Comparison of ENCODE assay signal across 16 mouse cellular contexts in genomic region chr7:28581721-28582120, GRCm38 (mm10). TPM values are rescaled to one million over a fixed set of nuclear protein-coding genes. Genes with fewer than 3 reads are reported as not detected.
A peak's percentile ranks its signal among the peaks of the same experiment; 100 is the strongest.
DNase-seq lines count a peak whose midpoint lies in the region; ATAC-seq and TF ChIP-seq lines count a peak whose summit lies in the region.
"Had no signal": no experiment of that assay in that cellular context is flagged by ENCODE, and none has a peak within 500 bp of the region (broad histone marks: within the 10 kb centered on the region; RNA-seq: fewer than 3 reads in every experiment).

No protein-coding gene starts in this region.

- no peaks in the 10 kb centered on the region for H3K27me3 ChIP-seq in heart, embryonic 10.5 days (ENCODE audit: insufficient read depth, poor library complexity, severe bottlenecking)
- H3K27me3 ChIP-seq in thymus, adult 2 months (ENCODE audit: control insufficient read depth, insufficient read depth, low read length), result no peaks in the 10 kb centered on the region
- H3K27me3 ChIP-seq in liver, embryonic 13.5 days, result no peaks in the 10 kb centered on the region
- H3K27me3 ChIP-seq: heart, embryonic 12.5 days; limb, embryonic 15.5 days had no signal

- peak overlapping the region; percentile 45; the same call in 1 of the 2 replicates for H3K27ac ChIP-seq in heart, embryonic 10.5 days
- H3K27ac ChIP-seq in thymus, adult 2 months (ENCODE audit: control insufficient read depth, insufficient read depth, low read length), result peak overlapping the region; percentile 46; the same call in 1 of the 2 replicates
- H3K27ac ChIP-seq in liver, embryonic 13.5 days, result peak overlapping the region; percentile 97
- H3K27ac ChIP-seq: hindbrain, embryonic 14.5 days; kidney, postnatal 0 days; left cerebral cortex, adult 2 months; limb, embryonic 15.5 days had no signal

- no peak overlapping the region for H3K4me3 ChIP-seq in heart, embryonic 10.5 days
- H3K4me3 ChIP-seq in thymus, adult 2 months (ENCODE audit: control insufficient read depth, insufficient read depth, low read length), result no peak overlapping the region
- peak overlapping the region; percentile 35 for H3K4me3 ChIP-seq in liver, embryonic 13.5 days (replicated peaks)
- H3K4me3 ChIP-seq: heart, embryonic 12.5 days; left cerebral cortex, adult 2 months; limb, embryonic 15.5 days had no signal

- no peak for TF ChIP-seq POLR2A in thymus, adult 2 months (IDR thresholded peaks at IDR 0.05; ENCODE audit: control insufficient read depth, extremely low read depth, insufficient read depth, low read length, poor library complexity)

- peak overlapping the region; percentile 69 for H3K4me2 ChIP-seq in liver, embryonic 13.5 days
- H3K4me2 ChIP-seq: heart, embryonic 12.5 days; hindbrain, embryonic 14.5 days; limb, embryonic 15.5 days had no signal

- peak; percentile 90 for ATAC-seq in liver, embryonic 13.5 days (ENCODE audit: low read depth)

- DNase-seq in heart, embryonic 10.5 days (ENCODE audit: low spot score), result peak; percentile 80
- no peak for DNase-seq in heart, postnatal 10 days
- no peak for DNase-seq in thymus, adult 2 months
- DNase-seq in thymus, postnatal 14 days, result no peak
- peak; percentile 79 for DNase-seq in liver, embryonic 13.5 days
- no peak for DNase-seq in gastrocnemius, postnatal 25 days
- no peak for DNase-seq in layer of hippocampus, adult 8-10 months (ENCODE audit: low spot score in 2 of 2)
- DNase-seq in heart, postnatal 36 days, result no peak
- DNase-seq: cerebellum, postnatal 36 days; midbrain, embryonic 14.5 days had no signal

- peak overlapping the region; percentile 77 for H3K9ac ChIP-seq in liver, embryonic 13.5 days
- H3K9ac ChIP-seq: heart, embryonic 12.5 days; hindbrain, embryonic 14.5 days; limb, embryonic 15.5 days had no signal

- WGBS in heart, embryonic 10.5 days, result 73% methylated on average over 4 of the region's 4 CpGs
- 11% methylated on average over 4 of the region's 4 CpGs for WGBS in thymus, adult 2 months
- 15% methylated on average over 4 of the region's 4 CpGs for WGBS in liver, embryonic 13.5 days (ENCODE audit: insufficient replicate concordance)

- peaks cover 83% of the 10 kb centered on the region for H3K4me1 ChIP-seq in heart, embryonic 10.5 days
- peaks cover 54% of the 10 kb centered on the region for H3K4me1 ChIP-seq in thymus, adult 2 months (replicated peaks; ENCODE audit: control insufficient read depth, insufficient read depth, low read length)
- H3K4me1 ChIP-seq in liver, embryonic 13.5 days (replicated peaks), result peaks cover 100% of the 10 kb centered on the region

- intact Hi-C loops in heart, postnatal 10 days (cut with DNase I), result no loop called here
- intact Hi-C loops in heart, postnatal 36 days (cut with DNase I), result no loop called here

- H3K36me3 ChIP-seq in heart, embryonic 10.5 days, result peaks cover 8% of the 10 kb centered on the region
- H3K36me3 ChIP-seq in thymus, adult 2 months (ENCODE audit: control insufficient read depth, insufficient read depth, low read length), result no peaks in the 10 kb centered on the region
- H3K36me3 ChIP-seq in liver, embryonic 13.5 days, result peaks cover 14% of the 10 kb centered on the region; the same call in 1 of the 2 replicates
- H3K36me3 ChIP-seq: heart, embryonic 12.5 days; limb, embryonic 15.5 days had no signal

- TF ChIP-seq CTCF in thymus, adult 2 months (IDR thresholded peaks at IDR 0.05; ENCODE audit: borderline replicate concordance, control insufficient read depth, extremely low read depth, insufficient read depth, low read length, poor library complexity), result no peak

- no peaks in the 10 kb centered on the region for H3K9me3 ChIP-seq in heart, embryonic 10.5 days
- H3K9me3 ChIP-seq in liver, embryonic 13.5 days (replicated peaks), result no peaks in the 10 kb centered on the region
- H3K9me3 ChIP-seq: heart, embryonic 12.5 days; limb, embryonic 15.5 days had no signal

RNA-seq across cellular contexts. Expression of gene Samd4b, which starts 16.2 kb away (rescaled TPM):
- polyA plus RNA-seq in heart, embryonic 10.5 days (2016; fragmentation: Nextera tagmentation; extraction: Ambion mirVana), result 24.5 and 29.7 TPM in 2 replicates
- total RNA-seq in heart, postnatal 10 days (2021), result 10 to 100 TPM; 37.7 to 40.4 TPM
- polyA plus RNA-seq in thymus, adult 2 months (2012; rRNA removed), result 118 and 139 TPM in 2 replicates
- 4.1 and 5.8 TPM in 2 replicates for polyA plus RNA-seq in liver, embryonic 13.5 days (2015; fragmentation: Nextera tagmentation; extraction: Ambion mirVana)
- total RNA-seq in gastrocnemius, postnatal 25 days (2021), result 10 to 100 TPM in 1 of 2 experiments, 1 to 10 TPM in 1; 9.8 to 14.0 TPM
- total RNA-seq in layer of hippocampus, adult 8-10 months (2022), result 10 to 100 TPM; 62.6 to 73.9 (median 66.2) TPM
- 10 to 100 TPM; 20.5 to 24.5 TPM for total RNA-seq in heart, postnatal 36 days (2021)

RNA-seq across cellular contexts. Expression of gene Pak4, which starts 16.3 kb away (rescaled TPM):
- polyA plus RNA-seq in heart, embryonic 10.5 days (2016; fragmentation: Nextera tagmentation; extraction: Ambion mirVana), result 47.2 and 53.0 TPM in 2 replicates
- 10 to 100 TPM; 11.2 to 15.6 TPM for total RNA-seq in heart, postnatal 10 days (2021)
- 32.8 and 37.7 TPM in 2 replicates for polyA plus RNA-seq in thymus, adult 2 months (2012; rRNA removed)
- 16.2 and 18.5 TPM in 2 replicates for polyA plus RNA-seq in liver, embryonic 13.5 days (2015; fragmentation: Nextera tagmentation; extraction: Ambion mirVana)
- 1 to 10 TPM; 3.0 TPM for total RNA-seq in gastrocnemius, postnatal 25 days (2021)
- 10 to 100 TPM; 12.2 to 14.2 (median 13.1) TPM for total RNA-seq in layer of hippocampus, adult 8-10 months (2022)
- total RNA-seq in heart, postnatal 36 days (2021), result 1 to 10 TPM; 7.3 to 7.4 TPM

RNA-seq across cellular contexts. Expression of gene Nccrp1, which starts 34.7 kb away (rescaled TPM):
- not detected in 2 replicates for polyA plus RNA-seq in heart, embryonic 10.5 days (2016; fragmentation: Nextera tagmentation; extraction: Ambion mirVana)
- not detected for total RNA-seq in heart, postnatal 10 days (2021)
- polyA plus RNA-seq in thymus, adult 2 months (2012; rRNA removed), result 1.4 TPM in 2 replicates
- not detected in 2 replicates for polyA plus RNA-seq in liver, embryonic 13.5 days (2015; fragmentation: Nextera tagmentation; extraction: Ambion mirVana)
- not detected for total RNA-seq in gastrocnemius, postnatal 25 days (2021)
- under 1 TPM in 1 of 4 experiments, not detected in 3; 0.36 TPM for total RNA-seq in layer of hippocampus, adult 8-10 months (2022)
- total RNA-seq in heart, postnatal 36 days (2021), result not detected
- polyA plus RNA-seq: heart, embryonic 12.5 days had no signal

RNA-seq across cellular contexts. Expression of gene Sycn, which starts 41.0 kb away (rescaled TPM):
- polyA plus RNA-seq in heart, embryonic 10.5 days (2016; fragmentation: Nextera tagmentation; extraction: Ambion mirVana), result not detected in 2 replicates
- total RNA-seq in heart, postnatal 10 days (2021), result not detected
- 2.1 and 2.4 TPM in 2 replicates for polyA plus RNA-seq in thymus, adult 2 months (2012; rRNA removed)
- polyA plus RNA-seq in liver, embryonic 13.5 days (2015; fragmentation: Nextera tagmentation; extraction: Ambion mirVana), result not detected in 2 replicates
- not detected for total RNA-seq in gastrocnemius, postnatal 25 days (2021)
- not detected for total RNA-seq in layer of hippocampus, adult 8-10 months (2022)
- total RNA-seq in heart, postnatal 36 days (2021), result not detected
- total RNA-seq: left cerebral cortex, adult 2 months had no signal
- polyA plus RNA-seq: heart, embryonic 12.5 days; hindbrain, embryonic 14.5 days; limb, embryonic 15.5 days; midbrain, embryonic 14.5 days; neural tube, embryonic 11.5 days had no signal

RNA-seq across cellular contexts. Expression of gene Acp7, which starts 49.4 kb away (rescaled TPM):
- 0.34 TPM in 1 of 2 replicates, not detected in the other for polyA plus RNA-seq in heart, embryonic 10.5 days (2016; fragmentation: Nextera tagmentation; extraction: Ambion mirVana)
- total RNA-seq in heart, postnatal 10 days (2021), result not detected
- polyA plus RNA-seq in thymus, adult 2 months (2012; rRNA removed), result 0.69 and 0.92 TPM in 2 replicates
- not detected in 2 replicates for polyA plus RNA-seq in liver, embryonic 13.5 days (2015; fragmentation: Nextera tagmentation; extraction: Ambion mirVana)
- not detected for total RNA-seq in gastrocnemius, postnatal 25 days (2021)
- 1 to 10 TPM; 2.2 to 3.8 (median 2.4) TPM for total RNA-seq in layer of hippocampus, adult 8-10 months (2022)
- not detected for total RNA-seq in heart, postnatal 36 days (2021)
- polyA plus RNA-seq: heart, embryonic 12.5 days; kidney, postnatal 0 days; midbrain, embryonic 14.5 days; neural tube, embryonic 11.5 days had no signal

Comparison
In these comparisons a context has a peak if more than half of its experiments do, and no peak if none do; other contexts are left out.
1. DNase-seq: peak in heart, embryonic 10.5 days (single experiment) and liver, embryonic 13.5 days (single experiment); none in heart, postnatal 10 days (0 of 2), thymus, adult 2 months (single experiment), thymus, postnatal 14 days (single experiment), gastrocnemius, postnatal 25 days (single experiment), layer of hippocampus, adult 8-10 months (0 of 2) and heart, postnatal 36 days (0 of 2).
2. H3K27ac ChIP-seq: peak in every context shown above with its lines; median percentile 97 in liver, embryonic 13.5 days; 46 in thymus, adult 2 months; 45 in heart, embryonic 10.5 days.